Mouse (Mus musculus): ENCODE data around the gene Snurf. TPM values are rescaled to one million over a fixed set of nuclear protein-coding genes. Genes with fewer than 3 reads are reported as not detected.

Snurf gene
- polyA plus RNA-seq, 1 experiment from 2014 or later = 150 TPM

DNA sequence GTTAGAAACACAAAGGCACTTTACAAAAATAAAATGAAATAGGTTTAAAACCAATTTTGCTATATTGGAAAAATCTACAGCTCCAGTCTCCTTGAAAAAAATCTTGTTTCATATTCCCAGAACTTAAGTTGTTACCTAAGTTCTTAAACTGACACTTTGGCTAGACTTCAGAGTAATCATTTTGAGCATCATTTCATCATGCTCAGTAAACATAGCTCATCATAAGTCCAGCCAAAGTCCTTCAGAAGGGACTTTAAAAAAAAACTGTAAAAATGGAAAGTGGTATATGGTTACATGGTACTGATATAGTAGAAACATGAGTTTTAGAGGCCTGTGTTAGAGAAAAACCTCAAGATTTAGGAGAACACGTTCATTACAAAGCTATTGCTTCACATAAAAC is 26.2 kb downstream of the Snurf start:
- Histone ChIP-seq H3K4me1 (replicated peaks; ENCODE audit: control insufficient read depth, insufficient read depth, low read length) (no peaks in the 10 kb centered on the region), H3K4me2 (replicated peaks; ENCODE audit: low read depth, low read length) (no peak overlapping the region), H3K4me3 (ENCODE audit: low read depth, low read length) (no peak overlapping the region), H3K27ac (ENCODE audit: low read depth, low read length) (no peak overlapping the region), H3K27me3 (ENCODE audit: control insufficient read depth, insufficient read depth, low read length) (no peaks in the 10 kb centered on the region), H3K9me3 (ENCODE audit: control insufficient read depth, low read length) (no peaks in the 10 kb centered on the region), H3K36me3 (ENCODE audit: control insufficient read depth, insufficient read depth, low read length) (no peaks in the 10 kb centered on the region), H3K9ac (ENCODE audit: low read depth, low read length) (no peak overlapping the region)
- ATAC-seq (ENCODE audit: low FRiP score) = no peak
- no peak for DNase-seq (ENCODE audit: low spot score)
- 80% methylated on average over 1 of the region's 1 CpGs for WGBS

Other genes with a start within 250 kb of the Snurf start
- gene Gm38393, start within 50 bp of the Snurf start, polyA plus RNA-seq (2014; fragmentation: Nextera tagmentation; extraction: Ambion mirVana) = 1.7 and 3.1 TPM in 2 replicates
- gene Snrpn, start 135.2 kb upstream of the Snurf start, polyA plus RNA-seq (2014; fragmentation: Nextera tagmentation; extraction: Ambion mirVana) = 215 and 225 TPM in 2 replicates